Mouse (Mus musculus): Measurements from ENCODE around the gene C2cd4c. TPM values are rescaled to one million over a fixed set of nuclear protein-coding genes. Genes with fewer than 3 reads are reported as not detected.

The C2cd4c gene
- polyA plus RNA-seq, 1 experiment, result 0.05 TPM

GRCm38 (mm10) chr10:79578276-79578675 lies 35.5 kb downstream of the C2cd4c start:
- WGBS, result 77% methylated on average over 9 of the region's 9 CpGs
- no peak for DNase-seq

GRCm38 (mm10) chr10:79577376-79577775 lies 36.4 kb downstream of the C2cd4c start:
- DNase-seq, result no peak
- no peak overlapping the region for H3K27ac ChIP-seq (ENCODE audit: control insufficient read depth, insufficient read depth, low read length)
- 75% methylated on average over 4 of the region's 4 CpGs for WGBS
- no peaks in the 10 kb centered on the region for H3K4me1 ChIP-seq (replicated peaks; ENCODE audit: control insufficient read depth, insufficient read depth, low read length)
- H3K27me3 ChIP-seq (ENCODE audit: control insufficient read depth, insufficient read depth, low read length), result no peaks in the 10 kb centered on the region
- no peaks in the 10 kb centered on the region for H3K36me3 ChIP-seq (ENCODE audit: control insufficient read depth, insufficient read depth, low read length)
- no peak for TF ChIP-seq POLR2A (IDR thresholded peaks at IDR 0.05; ENCODE audit: control insufficient read depth, extremely low read depth, insufficient read depth, low read length, poor library complexity)
- no peak for TF ChIP-seq CTCF (IDR thresholded peaks at IDR 0.05; ENCODE audit: borderline replicate concordance, control insufficient read depth, extremely low read depth, insufficient read depth, low read length, poor library complexity)
- no peak overlapping the region for H3K4me3 ChIP-seq (ENCODE audit: control insufficient read depth, insufficient read depth, low read length)

More at GRCm38 (mm10) chr10:79578276-79578675, 35.5 kb downstream of the C2cd4c start:
- Histone ChIP-seq H3K36me3 (ENCODE audit: control insufficient read depth, insufficient read depth, low read length) (no peaks in the 10 kb centered on the region), H3K27ac (ENCODE audit: control insufficient read depth, insufficient read depth, low read length) (no peak overlapping the region), H3K4me3 (ENCODE audit: control insufficient read depth, insufficient read depth, low read length) (no peak overlapping the region), H3K27me3 (ENCODE audit: control insufficient read depth, insufficient read depth, low read length) (no peaks in the 10 kb centered on the region), H3K4me1 (replicated peaks; ENCODE audit: control insufficient read depth, insufficient read depth, low read length) (no peaks in the 10 kb centered on the region)
- no peak for TF ChIP-seq CTCF (IDR thresholded peaks at IDR 0.05; ENCODE audit: borderline replicate concordance, control insufficient read depth, extremely low read depth, insufficient read depth, low read length, poor library complexity)
- no peak for TF ChIP-seq POLR2A (IDR thresholded peaks at IDR 0.05; ENCODE audit: control insufficient read depth, extremely low read depth, insufficient read depth, low read length, poor library complexity)

DNA sequence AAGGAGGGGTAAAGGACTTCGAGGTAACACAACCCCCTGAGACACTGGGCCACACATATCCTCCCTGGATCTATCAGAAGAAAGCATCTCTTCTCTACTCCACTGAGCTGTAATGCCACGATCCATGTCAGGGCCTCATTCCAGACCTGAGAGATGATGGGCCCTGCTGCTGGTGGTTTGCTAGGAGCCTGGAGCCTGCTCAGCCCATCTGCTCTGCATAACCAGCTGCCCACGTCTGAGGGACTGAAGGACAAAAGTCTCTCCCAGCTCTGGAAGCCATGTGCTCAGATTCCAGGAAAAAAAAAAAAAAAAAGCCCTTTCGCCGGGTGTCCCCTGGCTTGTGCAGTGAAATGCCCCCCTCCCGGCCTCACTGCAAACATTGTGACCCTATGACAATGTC lies 38.1 kb downstream of the C2cd4c start:
- no peak overlapping the region for H3K4me3 ChIP-seq (ENCODE audit: control insufficient read depth, insufficient read depth, low read length)
- H3K36me3 ChIP-seq (ENCODE audit: control insufficient read depth, insufficient read depth, low read length), result no peaks in the 10 kb centered on the region
- H3K4me1 ChIP-seq (replicated peaks; ENCODE audit: control insufficient read depth, insufficient read depth, low read length), result no peaks in the 10 kb centered on the region
- no peak for TF ChIP-seq CTCF (IDR thresholded peaks at IDR 0.05; ENCODE audit: borderline replicate concordance, control insufficient read depth, extremely low read depth, insufficient read depth, low read length, poor library complexity)
- no peak for TF ChIP-seq POLR2A (IDR thresholded peaks at IDR 0.05; ENCODE audit: control insufficient read depth, extremely low read depth, insufficient read depth, low read length, poor library complexity)
- H3K27ac ChIP-seq (ENCODE audit: control insufficient read depth, insufficient read depth, low read length), result no peak overlapping the region
- H3K27me3 ChIP-seq (ENCODE audit: control insufficient read depth, insufficient read depth, low read length), result no peaks in the 10 kb centered on the region
- DNase-seq, result no peak
- WGBS, result 85% methylated on average over 6 of the region's 6 CpGs

- no peak for TF ChIP-seq POLR2A (IDR thresholded peaks at IDR 0.05; ENCODE audit: control insufficient read depth, extremely low read depth, insufficient read depth, low read length, poor library complexity)
- TF ChIP-seq CTCF (IDR thresholded peaks at IDR 0.05; ENCODE audit: borderline replicate concordance, control insufficient read depth, extremely low read depth, insufficient read depth, low read length, poor library complexity), result no peak
- H3K36me3 ChIP-seq (ENCODE audit: control insufficient read depth, insufficient read depth, low read length), result no peaks in the 10 kb centered on the region
- H3K27me3 ChIP-seq (ENCODE audit: control insufficient read depth, insufficient read depth, low read length), result no peaks in the 10 kb centered on the region
- H3K4me3 ChIP-seq (ENCODE audit: control insufficient read depth, insufficient read depth, low read length), result no peak overlapping the region
- DNase-seq, result no peak
- H3K27ac ChIP-seq (ENCODE audit: control insufficient read depth, insufficient read depth, low read length), result no peak overlapping the region
- 96% methylated on average over 6 of the region's 6 CpGs for WGBS
- no peaks in the 10 kb centered on the region for H3K4me1 ChIP-seq (replicated peaks; ENCODE audit: control insufficient read depth, insufficient read depth, low read length)
These were observed 39.0 kb downstream of the C2cd4c start for GRCm38 (mm10) chr10:79574796-79575195.

- Histone ChIP-seq H3K36me3 (ENCODE audit: control insufficient read depth, insufficient read depth, low read length) (no peaks in the 10 kb centered on the region), H3K4me3 (ENCODE audit: control insufficient read depth, insufficient read depth, low read length) (no peak overlapping the region), H3K4me1 (replicated peaks; ENCODE audit: control insufficient read depth, insufficient read depth, low read length) (no peaks in the 10 kb centered on the region), H3K27ac (ENCODE audit: control insufficient read depth, insufficient read depth, low read length) (no peak overlapping the region), H3K27me3 (ENCODE audit: control insufficient read depth, insufficient read depth, low read length) (no peaks in the 10 kb centered on the region)
- WGBS, result 76% methylated on average over 8 of the region's 8 CpGs
- no peak for DNase-seq
- TF ChIP-seq POLR2A (IDR thresholded peaks at IDR 0.05; ENCODE audit: control insufficient read depth, extremely low read depth, insufficient read depth, low read length, poor library complexity) (no peak), CTCF (IDR thresholded peaks at IDR 0.05; ENCODE audit: borderline replicate concordance, control insufficient read depth, extremely low read depth, insufficient read depth, low read length, poor library complexity) (no peak)
These were observed 39.5 kb downstream of the C2cd4c start for GRCm38 (mm10) chr10:79574350-79574749.

DNA sequence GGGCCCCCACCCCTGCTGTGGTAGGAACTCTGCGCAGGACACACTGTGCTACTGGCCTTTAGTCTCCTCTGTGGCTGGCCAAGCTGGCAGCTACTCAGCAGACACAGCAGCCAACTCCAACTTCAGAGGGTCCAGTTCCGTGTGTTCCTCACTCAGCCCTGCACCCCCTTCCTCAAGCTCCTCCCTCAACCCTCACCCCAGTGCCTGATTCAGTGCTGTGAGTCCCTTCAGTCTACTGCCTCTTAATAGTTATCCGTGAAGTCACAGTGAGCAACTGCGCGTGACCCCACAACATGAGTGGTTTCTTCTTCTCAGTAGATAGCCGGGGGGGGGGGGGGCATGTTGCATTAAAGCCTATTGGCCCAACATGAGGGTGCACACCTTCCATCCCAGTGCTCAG lies 40.2 kb downstream of the C2cd4c start:
- DNase-seq, result no peak
- H3K27ac ChIP-seq (ENCODE audit: control insufficient read depth, insufficient read depth, low read length), result no peak overlapping the region
- H3K36me3 ChIP-seq (ENCODE audit: control insufficient read depth, insufficient read depth, low read length), result no peaks in the 10 kb centered on the region
- 89% methylated on average over 6 of the region's 6 CpGs for WGBS
- TF ChIP-seq CTCF (IDR thresholded peaks at IDR 0.05; ENCODE audit: borderline replicate concordance, control insufficient read depth, extremely low read depth, insufficient read depth, low read length, poor library complexity) (no peak), POLR2A (IDR thresholded peaks at IDR 0.05; ENCODE audit: control insufficient read depth, extremely low read depth, insufficient read depth, low read length, poor library complexity) (no peak)
- H3K27me3 ChIP-seq (ENCODE audit: control insufficient read depth, insufficient read depth, low read length), result no peaks in the 10 kb centered on the region
- no peaks in the 10 kb centered on the region for H3K4me1 ChIP-seq (replicated peaks; ENCODE audit: control insufficient read depth, insufficient read depth, low read length)
- H3K4me3 ChIP-seq (ENCODE audit: control insufficient read depth, insufficient read depth, low read length), result no peak overlapping the region

GRCm38 (mm10) chr10:79571314-79571713 lies 42.5 kb downstream of the C2cd4c start:
- DNase-seq, result no peak
- 93% methylated on average over 2 of the region's 2 CpGs for WGBS
- no peaks in the 10 kb centered on the region for H3K36me3 ChIP-seq (ENCODE audit: control insufficient read depth, insufficient read depth, low read length)
- H3K4me1 ChIP-seq (replicated peaks; ENCODE audit: control insufficient read depth, insufficient read depth, low read length), result no peaks in the 10 kb centered on the region
- no peaks in the 10 kb centered on the region for H3K27me3 ChIP-seq (ENCODE audit: control insufficient read depth, insufficient read depth, low read length)
- no peak overlapping the region for H3K4me3 ChIP-seq (ENCODE audit: control insufficient read depth, insufficient read depth, low read length)
- no peak overlapping the region for H3K27ac ChIP-seq (ENCODE audit: control insufficient read depth, insufficient read depth, low read length)
- TF ChIP-seq POLR2A (IDR thresholded peaks at IDR 0.05; ENCODE audit: control insufficient read depth, extremely low read depth, insufficient read depth, low read length, poor library complexity) (no peak), CTCF (IDR thresholded peaks at IDR 0.05; ENCODE audit: borderline replicate concordance, control insufficient read depth, extremely low read depth, insufficient read depth, low read length, poor library complexity) (no peak)

Measured in thymus, adult 2 months (tissue).